Mouse (Mus musculus): ENCODE results near the gene Igfbp5. TPM values are rescaled to one million over a fixed set of nuclear protein-coding genes. Genes with fewer than 3 reads are reported as not detected.
A peak's percentile ranks its signal among the peaks of the same experiment; 100 is the strongest.

Igfbp5 gene
- polyA plus RNA-seq, 1 experiment from 2014 or later = 34.8 TPM

GRCm38 (mm10) chr1:72878473-72879318 lies 4.0 kb upstream of the Igfbp5 start:
- Histone ChIP-seq H3K9ac (ENCODE audit: low read depth, low read length) (no peak overlapping the region), H3K27ac (ENCODE audit: low read depth, low read length) (no peak overlapping the region), H3K4me3 (ENCODE audit: low read depth, low read length) (no peak overlapping the region), H3K27me3 (ENCODE audit: control insufficient read depth, insufficient read depth, low read length) (peaks cover 17% of the 10 kb centered on the region), H3K36me3 (ENCODE audit: control insufficient read depth, insufficient read depth, low read length) (no peaks in the 10 kb centered on the region), H3K4me2 (replicated peaks; ENCODE audit: low read depth, low read length) (no peak overlapping the region), H3K4me1 (replicated peaks; ENCODE audit: control insufficient read depth, insufficient read depth, low read length) (peaks cover 2% of the 10 kb centered on the region), H3K9me3 (ENCODE audit: control insufficient read depth, low read length) (no peaks in the 10 kb centered on the region)
- WGBS = 67% methylated on average over 25 of the region's 25 CpGs
- DNase-seq (ENCODE audit: low spot score) (no peak), ATAC-seq (ENCODE audit: low FRiP score) (no peak)

GRCm38 (mm10) chr1:72877892-72878291 lies 3.2 kb upstream of the Igfbp5 start:
- ATAC-seq (ENCODE audit: low FRiP score) (no peak), DNase-seq (ENCODE audit: low spot score) (peak; percentile 60)
- Histone ChIP-seq H3K27me3 (ENCODE audit: control insufficient read depth, insufficient read depth, low read length) (peaks cover 17% of the 10 kb centered on the region), H3K4me3 (ENCODE audit: low read depth, low read length) (no peak overlapping the region), H3K4me1 (replicated peaks; ENCODE audit: control insufficient read depth, insufficient read depth, low read length) (peaks cover 2% of the 10 kb centered on the region), H3K9me3 (ENCODE audit: control insufficient read depth, low read length) (no peaks in the 10 kb centered on the region), H3K27ac (ENCODE audit: low read depth, low read length) (no peak overlapping the region), H3K36me3 (ENCODE audit: control insufficient read depth, insufficient read depth, low read length) (no peaks in the 10 kb centered on the region), H3K9ac (ENCODE audit: low read depth, low read length) (peak overlapping the region; percentile 24; the same call in 1 of the 2 replicates), H3K4me2 (replicated peaks; ENCODE audit: low read depth, low read length) (no peak overlapping the region)
- WGBS = 3% methylated on average over 3 of the region's 3 CpGs

GRCm38 (mm10) chr1:72876111-72876510 lies 1.4 kb upstream of the Igfbp5 start:
- DNase-seq (ENCODE audit: low spot score) (peak; percentile 23), ATAC-seq (ENCODE audit: low FRiP score) (no peak)
- 57% methylated on average over 3 of the region's 3 CpGs for WGBS
- H3K27ac ChIP-seq (ENCODE audit: low read depth, low read length) = no peak overlapping the region
- H3K4me2 ChIP-seq (replicated peaks; ENCODE audit: low read depth, low read length) = no peak overlapping the region
- H3K9ac ChIP-seq (ENCODE audit: low read depth, low read length) = no peak overlapping the region
- H3K36me3 ChIP-seq (ENCODE audit: control insufficient read depth, insufficient read depth, low read length) = no peaks in the 10 kb centered on the region
- H3K4me3 ChIP-seq (ENCODE audit: low read depth, low read length) = no peak overlapping the region
- peaks cover 2% of the 10 kb centered on the region for H3K4me1 ChIP-seq (replicated peaks; ENCODE audit: control insufficient read depth, insufficient read depth, low read length)
- H3K27me3 ChIP-seq (ENCODE audit: control insufficient read depth, insufficient read depth, low read length) = peaks cover 17% of the 10 kb centered on the region
- H3K9me3 ChIP-seq (ENCODE audit: control insufficient read depth, low read length) = no peaks in the 10 kb centered on the region

- Histone ChIP-seq H3K4me2 (replicated peaks; ENCODE audit: low read depth, low read length) (no peak overlapping the region), H3K27ac (ENCODE audit: low read depth, low read length) (no peak overlapping the region), H3K36me3 (ENCODE audit: control insufficient read depth, insufficient read depth, low read length) (no peaks in the 10 kb centered on the region), H3K9me3 (ENCODE audit: control insufficient read depth, low read length) (no peaks in the 10 kb centered on the region), H3K27me3 (ENCODE audit: control insufficient read depth, insufficient read depth, low read length) (peaks cover 17% of the 10 kb centered on the region), H3K9ac (ENCODE audit: low read depth, low read length) (no peak overlapping the region), H3K4me1 (replicated peaks; ENCODE audit: control insufficient read depth, insufficient read depth, low read length) (peaks cover 2% of the 10 kb centered on the region), H3K4me3 (ENCODE audit: low read depth, low read length) (no peak overlapping the region)
- DNase-seq (ENCODE audit: low spot score) (no peak), ATAC-seq (ENCODE audit: low FRiP score) (no peak)
- 4% methylated on average over 3 of the region's 3 CpGs for WGBS
Measured at GRCm38 (mm10) chr1:72875708-72876107, 1.0 kb upstream of the Igfbp5 start.

- WGBS = under 1% methylated on average over 43 of the region's 43 CpGs
- Histone ChIP-seq H3K36me3 (ENCODE audit: control insufficient read depth, insufficient read depth, low read length) (no peaks in the 10 kb centered on the region), H3K4me1 (replicated peaks; ENCODE audit: control insufficient read depth, insufficient read depth, low read length) (peaks cover 5% of the 10 kb centered on the region), H3K9ac (ENCODE audit: low read depth, low read length) (peak overlapping the region; percentile 61), H3K4me2 (replicated peaks; ENCODE audit: low read depth, low read length) (peak overlapping the region; percentile 81), H3K9me3 (ENCODE audit: control insufficient read depth, low read length) (no peaks in the 10 kb centered on the region), H3K27ac (ENCODE audit: low read depth, low read length) (peak overlapping the region; percentile 40; the same call in 1 of the 2 replicates), H3K4me3 (ENCODE audit: low read depth, low read length) (peak overlapping the region; percentile 50), H3K27me3 (ENCODE audit: control insufficient read depth, insufficient read depth, low read length) (peaks cover 17% of the 10 kb centered on the region)
- DNase-seq (ENCODE audit: low spot score) (peak; percentile 76), ATAC-seq (ENCODE audit: low FRiP score) (peak; percentile 10)
Measured at GRCm38 (mm10) chr1:72873511-72874286, 985 bp downstream of the Igfbp5 start.

- WGBS = under 1% methylated on average over 16 of the region's 16 CpGs
- peak overlapping the region; percentile 50 for H3K4me3 ChIP-seq (ENCODE audit: low read depth, low read length)
- ATAC-seq (ENCODE audit: low FRiP score) = no peak
- no peaks in the 10 kb centered on the region for H3K9me3 ChIP-seq (ENCODE audit: control insufficient read depth, low read length)
- peaks cover 17% of the 10 kb centered on the region for H3K27me3 ChIP-seq (ENCODE audit: control insufficient read depth, insufficient read depth, low read length)
- peak overlapping the region; percentile 61; the same call in 1 of the 2 replicates for H3K9ac ChIP-seq (ENCODE audit: low read depth, low read length)
- no peaks in the 10 kb centered on the region for H3K36me3 ChIP-seq (ENCODE audit: control insufficient read depth, insufficient read depth, low read length)
- H3K4me1 ChIP-seq (replicated peaks; ENCODE audit: control insufficient read depth, insufficient read depth, low read length) = peaks cover 7% of the 10 kb centered on the region
- H3K4me2 ChIP-seq (replicated peaks; ENCODE audit: low read depth, low read length) = peak overlapping the region; percentile 81
- DNase-seq (ENCODE audit: low spot score) = peak; percentile 46
- no peak overlapping the region for H3K27ac ChIP-seq (ENCODE audit: low read depth, low read length)
Measured at GRCm38 (mm10) chr1:72873078-72873477, 1.6 kb downstream of the Igfbp5 start.

- Histone ChIP-seq H3K9ac (ENCODE audit: low read depth, low read length) (no peak overlapping the region), H3K27me3 (ENCODE audit: control insufficient read depth, insufficient read depth, low read length) (peaks cover 17% of the 10 kb centered on the region), H3K36me3 (ENCODE audit: control insufficient read depth, insufficient read depth, low read length) (no peaks in the 10 kb centered on the region), H3K9me3 (ENCODE audit: control insufficient read depth, low read length) (no peaks in the 10 kb centered on the region), H3K4me3 (ENCODE audit: low read depth, low read length) (peak overlapping the region; percentile 50), H3K4me1 (replicated peaks; ENCODE audit: control insufficient read depth, insufficient read depth, low read length) (peaks cover 8% of the 10 kb centered on the region), H3K4me2 (replicated peaks; ENCODE audit: low read depth, low read length) (peak overlapping the region; percentile 81), H3K27ac (ENCODE audit: low read depth, low read length) (no peak overlapping the region)
- ATAC-seq (ENCODE audit: low FRiP score) (peak; percentile 66), DNase-seq (ENCODE audit: low spot score) (peak; percentile 91)
- WGBS = 2% methylated on average over 8 of the region's 8 CpGs
Measured at GRCm38 (mm10) chr1:72872521-72872920, 2.2 kb downstream of the Igfbp5 start.

GRCm38 (mm10) chr1:72871697-72872411 lies 2.8 kb downstream of the Igfbp5 start:
- Histone ChIP-seq H3K4me2 (replicated peaks; ENCODE audit: low read depth, low read length) (peak overlapping the region; percentile 81), H3K9me3 (ENCODE audit: control insufficient read depth, low read length) (no peaks in the 10 kb centered on the region), H3K4me1 (replicated peaks; ENCODE audit: control insufficient read depth, insufficient read depth, low read length) (peaks cover 10% of the 10 kb centered on the region), H3K36me3 (ENCODE audit: control insufficient read depth, insufficient read depth, low read length) (no peaks in the 10 kb centered on the region), H3K27me3 (ENCODE audit: control insufficient read depth, insufficient read depth, low read length) (peaks cover 17% of the 10 kb centered on the region), H3K27ac (ENCODE audit: low read depth, low read length) (peak overlapping the region; percentile 56; the same call in 1 of the 2 replicates), H3K9ac (ENCODE audit: low read depth, low read length) (peak overlapping the region; percentile 15; the same call in 1 of the 2 replicates), H3K4me3 (ENCODE audit: low read depth, low read length) (peak overlapping the region; percentile 50)
- ATAC-seq (ENCODE audit: low FRiP score) (0 out of 2 replicates have a peak, but pooled peaks have one; percentile 13), DNase-seq (ENCODE audit: low spot score) (peak; percentile 73)
- whole genome bisulfite sequencing = under 1% methylated on average over 34 of the region's 34 CpGs
